Mouse (Mus musculus): ENCODE data around the gene Cyp2e1.

- no peak for TF ChIP-seq POLR2A (IDR thresholded peaks at IDR 0.05; ENCODE audit: borderline replicate concordance, control insufficient read depth, low read depth, low read length)
- peak; percentile 55; the same call in 1 of the 2 replicates for TF ChIP-seq CTCF (IDR thresholded peaks at IDR 0.05; ENCODE audit: control insufficient read depth, insufficient read depth, low read length)
Observed at GRCm38 (mm10) chr7:140805704-140806103, 42.2 kb downstream of the Cyp2e1 start.
